Mouse (Mus musculus) C2C12 (cell line): ENCODE measurements around the gene Gm813.

Experiments used
- CTCF ChIP-seq: IDR thresholded peaks from one replicate; pipeline ENCODE4 v1.5.1; 2011; ENCODE audit not compliant: control insufficient read depth, insufficient read depth, insufficient read length
- FOSL1 ChIP-seq: IDR thresholded peaks from one replicate; pipeline ENCODE4 v1.8.0; 2011; ENCODE audit warnings: mild to moderate bottlenecking, low read length; ENCODE audit not compliant: poor library complexity, insufficient read depth, severe bottlenecking
- MAX ChIP-seq: IDR thresholded peaks from one replicate; pipeline ENCODE4 v1.6.1; 2011; ENCODE audit warnings: mild to moderate bottlenecking, control low read depth

DNA sequence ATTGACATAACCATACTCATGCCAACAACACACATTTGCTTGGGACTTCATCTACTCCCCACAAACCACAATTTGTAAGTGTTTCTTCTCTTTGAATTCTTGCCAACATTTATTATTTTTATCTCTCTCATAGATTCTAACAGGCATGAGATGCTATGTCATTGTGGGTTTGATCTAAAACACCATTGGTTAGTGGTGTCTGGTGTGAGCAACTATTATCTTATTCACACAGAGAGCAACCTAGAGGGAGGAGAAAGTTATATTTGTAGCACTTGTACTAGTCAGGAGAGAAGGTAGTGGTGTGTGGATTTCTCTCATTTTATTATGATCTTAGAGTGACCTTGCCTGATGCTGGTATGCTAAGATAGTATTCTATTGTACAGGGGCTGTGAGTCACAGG, 12.1 kb downstream of the Gm813 start:
- TF ChIP-seq CTCF (no peak), FOSL1 (no peak), MAX (no peak)
